Mouse (Mus musculus): ENCODE measurements around the gene Snx33. TPM values are rescaled to one million over a fixed set of nuclear protein-coding genes. Genes with fewer than 3 reads are reported as not detected.

The Snx33 gene
- polyA plus RNA-seq, 1 experiment from 2014 or later, result 11.6 TPM

DNA sequence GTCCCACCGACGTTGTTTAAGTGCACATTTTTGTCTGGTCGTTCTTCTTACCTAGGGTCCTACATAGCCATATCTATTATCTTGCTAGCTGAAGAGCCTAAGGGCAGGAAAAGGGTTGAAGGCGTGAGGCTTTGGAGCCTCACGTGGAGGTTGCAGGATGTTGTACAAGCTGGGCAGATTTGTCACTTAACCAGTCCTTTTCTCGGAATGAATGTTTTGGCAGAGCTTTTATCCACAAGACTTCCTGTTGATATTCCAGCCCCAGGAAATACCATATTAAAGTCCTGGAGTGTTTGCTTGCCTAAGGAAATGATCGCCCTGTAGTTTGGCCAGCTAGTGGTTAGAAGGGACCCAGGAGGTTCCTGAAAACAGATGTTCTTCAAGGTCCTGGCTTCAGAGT lies 10.2 kb upstream of the Snx33 start:
- peaks cover 18% of the 10 kb centered on the region; the same call in 1 of the 2 replicates for H3K4me1 ChIP-seq
- DNase-seq (ENCODE audit: low spot score), result no peak
- no peaks in the 10 kb centered on the region for H3K9me3 ChIP-seq (replicated peaks)
- whole genome bisulfite sequencing, result under 1% methylated on average over 7 of the region's 7 CpGs
- peaks cover 11% of the 10 kb centered on the region; the same call in 1 of the 2 replicates for H3K36me3 ChIP-seq
- peak overlapping the region; percentile 87; the same call in 1 of the 2 replicates for H3K27ac ChIP-seq
- H3K4me3 ChIP-seq, result peak overlapping the region; percentile 83
- H3K27me3 ChIP-seq (ENCODE audit: low read depth, poor library complexity, severe bottlenecking), result no peaks in the 10 kb centered on the region

DNA sequence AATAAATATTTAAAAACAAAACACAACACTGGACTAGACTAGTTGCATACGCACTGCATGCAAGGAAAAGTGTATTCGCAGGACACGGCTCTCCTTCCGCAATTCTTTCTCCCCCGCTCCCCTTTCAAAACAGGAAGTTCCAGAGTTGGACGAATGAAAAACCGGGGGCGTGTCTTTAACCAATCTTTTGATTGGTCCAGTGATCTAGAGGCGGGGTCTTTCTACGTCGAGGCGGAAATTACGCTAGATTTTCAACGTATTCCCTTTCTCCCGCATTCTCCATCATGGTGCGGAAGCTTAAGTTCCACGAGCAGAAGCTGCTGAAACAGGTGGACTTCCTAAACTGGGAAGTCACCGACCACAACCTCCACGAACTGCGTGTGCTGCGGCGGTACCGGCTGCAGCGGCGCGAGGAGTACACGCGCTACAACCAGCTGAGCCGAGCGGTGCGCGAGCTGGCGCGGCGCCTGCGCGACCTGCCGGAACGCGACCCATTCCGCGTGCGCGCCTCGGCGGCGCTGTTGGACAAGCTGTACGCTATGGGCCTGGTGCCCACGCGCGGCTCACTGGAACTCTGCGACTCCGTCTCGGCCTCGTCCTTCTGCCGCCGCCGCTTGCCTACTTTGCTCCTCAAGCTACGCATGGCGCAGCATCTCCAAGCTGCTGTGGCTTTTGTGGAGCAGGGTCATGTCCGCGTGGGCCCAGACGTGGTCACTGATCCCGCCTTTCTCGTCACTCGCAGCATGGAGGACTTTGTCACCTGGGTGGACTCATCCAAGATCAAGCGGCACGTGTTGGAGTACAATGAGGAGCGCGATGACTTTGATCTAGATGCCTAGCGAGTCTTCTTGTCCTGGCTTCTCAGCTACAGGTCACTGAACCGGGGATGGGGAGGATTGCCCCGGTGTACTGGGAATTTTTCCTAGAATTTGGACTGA lies 9.3 kb upstream of the Snx33 start, which contains the start of gene Imp3:
Gene Imp3 (plus strand): TSS at position 253 of the 938 bp plus-strand sequence.
- H3K36me3 ChIP-seq, result peaks cover 10% of the 10 kb centered on the region; the same call in 1 of the 2 replicates
- H3K9me3 ChIP-seq (replicated peaks), result no peaks in the 10 kb centered on the region
- DNase-seq (ENCODE audit: low spot score), result peak; percentile 81
- peak within 1 kb of the TSS; percentile 87 for H3K27ac ChIP-seq
- peak within 1 kb of the TSS; percentile 83 for H3K4me3 ChIP-seq
- under 1% methylated on average over 73 of the region's 73 CpGs for WGBS
- no peaks in the 10 kb centered on the region for H3K27me3 ChIP-seq (ENCODE audit: low read depth, poor library complexity, severe bottlenecking)
- peaks cover 18% of the 10 kb centered on the region; the same call in 1 of the 2 replicates for H3K4me1 ChIP-seq

GRCm38 (mm10) chr9:56936861-56937222 lies 8.7 kb upstream of the Snx33 start:
- H3K27me3 ChIP-seq (ENCODE audit: low read depth, poor library complexity, severe bottlenecking), result no peaks in the 10 kb centered on the region
- no peaks in the 10 kb centered on the region for H3K9me3 ChIP-seq (replicated peaks)
- WGBS, result 23% methylated on average over 6 of the region's 6 CpGs
- peaks cover 5% of the 10 kb centered on the region; the same call in 1 of the 2 replicates for H3K36me3 ChIP-seq
- no peak overlapping the region for H3K27ac ChIP-seq
- no peak for DNase-seq (ENCODE audit: low spot score)
- peak overlapping the region; percentile 83 for H3K4me3 ChIP-seq
- H3K4me1 ChIP-seq, result peaks cover 18% of the 10 kb centered on the region; the same call in 1 of the 2 replicates

DNA sequence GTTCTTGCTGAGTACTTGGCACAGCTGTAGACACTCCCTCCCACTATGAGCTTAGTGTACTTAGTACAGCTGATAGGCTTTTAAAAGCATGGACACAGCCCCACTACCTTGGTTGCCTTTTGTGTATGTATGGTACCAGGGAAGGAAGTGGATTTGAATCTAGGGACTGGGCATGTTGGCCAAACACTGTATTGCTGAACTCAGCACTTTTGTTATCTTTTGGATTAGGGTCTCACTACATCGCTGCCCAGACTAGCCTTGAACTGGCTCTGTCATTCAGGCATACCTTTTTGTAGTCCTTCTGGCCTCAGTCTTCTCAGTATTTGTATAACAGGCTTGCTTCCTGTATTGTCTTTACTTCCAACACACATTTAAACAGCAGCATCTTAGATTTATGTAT lies 2.4 kb upstream of the Snx33 start:
- Histone ChIP-seq H3K27ac (no peak overlapping the region), H3K4me1 (peaks cover 27% of the 10 kb centered on the region), H3K4me3 (no peak overlapping the region), H3K36me3 (peaks cover 9% of the 10 kb centered on the region), H3K27me3 (ENCODE audit: low read depth, poor library complexity, severe bottlenecking) (no peaks in the 10 kb centered on the region), H3K9me3 (replicated peaks) (no peaks in the 10 kb centered on the region)
- no peak for DNase-seq (ENCODE audit: low spot score)
- WGBS, result 85% methylated on average over 1 of the region's 1 CpGs

DNA sequence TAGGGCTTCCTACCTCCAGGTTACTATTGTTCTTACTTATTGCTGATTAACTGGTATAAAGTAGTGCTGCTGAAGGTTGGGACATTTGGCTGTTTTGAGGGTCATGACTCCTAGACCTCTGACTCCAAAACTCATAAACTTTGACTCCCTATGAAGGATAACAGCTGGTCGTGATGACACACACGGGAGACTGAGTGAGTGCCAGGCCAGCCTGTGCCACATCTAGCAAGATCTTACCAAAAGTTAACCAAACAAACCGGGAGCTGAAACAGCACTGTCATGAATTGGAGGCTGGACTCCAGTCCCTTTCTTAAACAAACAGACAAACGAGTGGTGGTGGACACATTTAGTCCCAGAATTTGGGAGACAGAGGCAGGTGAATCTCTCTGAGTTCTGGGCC lies 1.3 kb upstream of the Snx33 start:
- Histone ChIP-seq H3K27me3 (ENCODE audit: low read depth, poor library complexity, severe bottlenecking) (no peaks in the 10 kb centered on the region), H3K4me3 (no peak overlapping the region), H3K27ac (no peak overlapping the region), H3K36me3 (peaks cover 19% of the 10 kb centered on the region), H3K9me3 (replicated peaks) (no peaks in the 10 kb centered on the region), H3K4me1 (peaks cover 38% of the 10 kb centered on the region)
- 58% methylated on average over 4 of the region's 4 CpGs for WGBS
- DNase-seq (ENCODE audit: low spot score), result no peak

- H3K27ac ChIP-seq, result peak overlapping the region; percentile 96
- DNase-seq (ENCODE audit: low spot score), result peak; percentile 74
- H3K36me3 ChIP-seq, result peaks cover 40% of the 10 kb centered on the region
- peaks cover 56% of the 10 kb centered on the region for H3K4me1 ChIP-seq
- H3K27me3 ChIP-seq (ENCODE audit: low read depth, poor library complexity, severe bottlenecking), result no peaks in the 10 kb centered on the region
- H3K4me3 ChIP-seq, result peak overlapping the region; percentile 76
- H3K9me3 ChIP-seq (replicated peaks), result no peaks in the 10 kb centered on the region
- WGBS, result under 1% methylated on average over 35 of the region's 35 CpGs
Measured at GRCm38 (mm10) chr9:56927191-56928012, 769 bp downstream of the Snx33 start.

GRCm38 (mm10) chr9:56926387-56926786 lies 1.8 kb downstream of the Snx33 start:
- 92% methylated on average over 10 of the region's 10 CpGs for whole genome bisulfite sequencing
- Histone ChIP-seq H3K36me3 (peaks cover 50% of the 10 kb centered on the region), H3K9me3 (replicated peaks) (no peaks in the 10 kb centered on the region), H3K4me1 (peaks cover 56% of the 10 kb centered on the region), H3K27ac (no peak overlapping the region; the same call in 1 of the 2 replicates), H3K4me3 (peak overlapping the region; percentile 76), H3K27me3 (ENCODE audit: low read depth, poor library complexity, severe bottlenecking) (no peaks in the 10 kb centered on the region)
- no peak for DNase-seq (ENCODE audit: low spot score)

GRCm38 (mm10) chr9:56926025-56926360 lies 2.2 kb downstream of the Snx33 start:
- 93% methylated on average over 10 of the region's 10 CpGs for WGBS
- no peaks in the 10 kb centered on the region for H3K27me3 ChIP-seq (ENCODE audit: low read depth, poor library complexity, severe bottlenecking)
- no peak for DNase-seq (ENCODE audit: low spot score)
- H3K9me3 ChIP-seq (replicated peaks), result no peaks in the 10 kb centered on the region
- peaks cover 54% of the 10 kb centered on the region for H3K36me3 ChIP-seq
- peaks cover 56% of the 10 kb centered on the region for H3K4me1 ChIP-seq
- peak overlapping the region; percentile 76 for H3K4me3 ChIP-seq
- no peak overlapping the region; the same call in 1 of the 2 replicates for H3K27ac ChIP-seq

- H3K9me3 ChIP-seq (replicated peaks), result no peaks in the 10 kb centered on the region
- H3K4me3 ChIP-seq, result peak overlapping the region; percentile 76
- H3K4me1 ChIP-seq, result peaks cover 56% of the 10 kb centered on the region
- peaks cover 58% of the 10 kb centered on the region for H3K36me3 ChIP-seq
- no peak for DNase-seq (ENCODE audit: low spot score)
- H3K27ac ChIP-seq, result peak overlapping the region; percentile 10; the same call in 1 of the 2 replicates
- 88% methylated on average over 26 of the region's 26 CpGs for WGBS
- H3K27me3 ChIP-seq (ENCODE audit: low read depth, poor library complexity, severe bottlenecking), result no peaks in the 10 kb centered on the region
Measured at GRCm38 (mm10) chr9:56925291-56926024, 2.7 kb downstream of the Snx33 start.

DNA sequence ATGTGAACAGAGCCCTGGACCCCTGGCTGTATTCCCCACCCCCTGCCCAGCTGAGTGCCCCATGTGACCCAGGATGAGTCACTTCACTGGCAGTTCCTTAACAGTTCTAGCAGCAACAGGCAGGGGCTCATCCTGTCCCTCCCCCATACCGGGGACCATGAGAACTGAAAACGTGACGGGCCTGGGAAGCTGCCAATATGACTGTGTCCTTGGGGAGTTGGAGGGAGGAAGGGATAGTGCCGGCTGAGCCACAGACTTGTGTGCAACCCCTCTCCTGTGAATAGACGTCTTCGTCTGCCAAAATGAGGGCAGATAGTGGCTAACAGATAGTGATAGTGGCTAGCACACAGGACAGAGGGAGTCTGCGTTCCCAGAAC lies 3.5 kb downstream of the Snx33 start:
- Histone ChIP-seq H3K27me3 (ENCODE audit: low read depth, poor library complexity, severe bottlenecking) (no peaks in the 10 kb centered on the region), H3K4me3 (peak overlapping the region; percentile 76), H3K9me3 (replicated peaks) (no peaks in the 10 kb centered on the region), H3K4me1 (peaks cover 56% of the 10 kb centered on the region), H3K36me3 (peaks cover 66% of the 10 kb centered on the region), H3K27ac (peak overlapping the region; percentile 10; the same call in 1 of the 2 replicates)
- DNase-seq (ENCODE audit: low spot score), result no peak
- WGBS, result 42% methylated on average over 7 of the region's 7 CpGs

DNA sequence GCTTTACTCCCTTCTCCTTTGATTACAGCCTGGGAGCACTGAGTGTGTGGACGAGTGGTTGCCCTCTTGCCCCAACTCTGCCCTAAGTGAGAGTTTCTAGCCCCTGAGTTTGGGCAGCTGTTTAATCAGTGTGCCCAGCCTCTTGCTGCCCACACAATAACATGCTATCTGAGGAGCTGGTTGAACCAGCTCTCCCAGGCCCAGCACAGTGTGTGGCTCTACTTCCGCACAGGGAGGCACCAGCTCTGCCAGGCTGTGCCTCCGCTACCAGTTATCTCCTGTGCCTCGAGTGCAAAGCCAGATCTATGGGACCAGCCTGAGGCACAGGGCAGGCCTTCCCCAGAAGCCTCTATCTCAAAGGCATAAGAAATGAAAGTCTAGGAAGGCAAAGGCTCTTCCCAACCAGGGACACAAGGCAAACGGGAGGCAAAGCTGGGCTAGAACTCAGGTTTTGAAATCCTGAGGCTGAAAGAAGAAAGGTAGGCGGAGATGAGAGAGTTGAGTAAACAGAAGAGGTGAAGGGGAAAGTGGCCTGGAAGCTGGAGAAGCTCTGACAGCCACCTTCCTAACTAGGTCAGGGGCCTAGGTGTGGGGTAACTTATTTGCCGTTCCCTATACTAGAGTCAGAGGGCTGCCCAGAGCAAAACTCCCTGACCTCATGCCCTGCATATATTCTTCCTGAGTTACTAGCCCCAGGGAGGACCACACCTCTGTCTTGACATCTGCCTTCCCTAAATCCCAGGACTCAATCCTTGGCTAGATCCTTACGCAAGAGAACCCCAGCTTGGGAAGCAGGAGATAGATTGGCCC lies 4.1 kb downstream of the Snx33 start:
- H3K27ac ChIP-seq, result peak overlapping the region; percentile 10; the same call in 1 of the 2 replicates
- DNase-seq (ENCODE audit: low spot score), result no peak
- H3K9me3 ChIP-seq (replicated peaks), result no peaks in the 10 kb centered on the region
- peaks cover 55% of the 10 kb centered on the region for H3K4me1 ChIP-seq
- no peaks in the 10 kb centered on the region for H3K27me3 ChIP-seq (ENCODE audit: low read depth, poor library complexity, severe bottlenecking)
- H3K4me3 ChIP-seq, result peak overlapping the region; percentile 76
- peaks cover 72% of the 10 kb centered on the region for H3K36me3 ChIP-seq
- 68% methylated on average over 8 of the region's 8 CpGs for WGBS

Measured in limb, embryonic 10.5 days (tissue).